Mouse (Mus musculus) heart, postnatal 4 days (tissue): ENCODE results near the gene Lcn10. TPM values are rescaled to one million over a fixed set of nuclear protein-coding genes. Genes with fewer than 3 reads are reported as not detected.
A peak's percentile ranks its signal among the peaks of the same experiment; 100 is the strongest.
"Not testable (repeated sequence)": the region's sequence is repeated elsewhere in the genome, so short reads cannot be mapped to it uniquely, and the experiment has no call there.

ENCODE experiments used
- DNase-seq: peaks from one replicate; pipeline ENCODE4 v3.0.0; 2021
- total RNA-seq, 2 experiments: library from RNA; stranded (reverse); gene quantifications; 2 replicates each; pipeline ENCODE4 v1.2.3; 2021

Gene Lcn10
- total RNA-seq, 2 experiments from 2014 or later = not detected

- peak; percentile 82 for DNase-seq
Measured at GRCm38 (mm10) chr2:25706643-25707481, 24.3 kb downstream of the Lcn10 start, which contains the start of gene Bmyc. TSS of gene Bmyc (plus strand) at chr2:25706739.

- peak; percentile 29 for DNase-seq
Measured at GRCm38 (mm10) chr2:25708121-25708520, 25.6 kb downstream of the Lcn10 start.

- DNase-seq = not testable (repeated sequence)
Measured at GRCm38 (mm10) chr2:25709056-25709455, 26.5 kb downstream of the Lcn10 start.

- not testable (repeated sequence) for DNase-seq
Measured at GRCm38 (mm10) chr2:25709791-25710190, 27.3 kb downstream of the Lcn10 start.

- DNase-seq = not testable (repeated sequence)
Measured at GRCm38 (mm10) chr2:25711641-25712040, 29.1 kb downstream of the Lcn10 start.

GRCm38 (mm10) chr2:25717222-25717621, 34.7 kb downstream of the Lcn10 start:
- no peak for DNase-seq

GRCm38 (mm10) chr2:25733199-25733930, 50.8 kb downstream of the Lcn10 start:
- no peak for DNase-seq

Other genes with a start within 250 kb of the Lcn10 start
- gene Clic3, start 225.9 kb upstream of the Lcn10 start, total RNA-seq = 1 to 10 TPM; 2.8 to 4.1 TPM
- 10 to 100 TPM; 30.5 to 32.8 TPM for gene Paxx, start 221.6 kb upstream of the Lcn10 start, total RNA-seq
- gene Ptgds, start 212.7 kb upstream of the Lcn10 start, total RNA-seq = 100 to 1,000 TPM; 117 to 137 TPM
- not detected for gene Lcn12, start 188.8 kb upstream of the Lcn10 start, total RNA-seq
- 10 to 100 TPM; 93.6 to 98.6 TPM for gene Fbxw5, start 182.0 kb upstream of the Lcn10 start, total RNA-seq
- under 1 TPM in 1 of 2 experiments, not detected in 1; 0.45 TPM for gene C8g, start 181.0 kb upstream of the Lcn10 start, total RNA-seq
- 10 to 100 TPM; 13.2 to 15.8 TPM for gene Traf2, start 135.8 kb upstream of the Lcn10 start, total RNA-seq
- 100 to 1,000 TPM; 151 to 152 TPM for gene Edf1, start 124.9 kb upstream of the Lcn10 start, total RNA-seq
- gene Mamdc4, start 107.9 kb upstream of the Lcn10 start, total RNA-seq = 1 to 10 TPM; 1.4 to 2.3 TPM
- gene Phpt1, start 107.5 kb upstream of the Lcn10 start, total RNA-seq = 100 to 1,000 TPM; 100 to 101 TPM
- under 1 TPM; 0.14 to 0.41 TPM for gene Ajm1, start 101.0 kb upstream of the Lcn10 start, total RNA-seq
- gene Rabl6, start 74.2 kb upstream of the Lcn10 start, total RNA-seq = 10 to 100 TPM; 51.4 to 61.5 TPM
- gene Ccdc183, start 65.0 kb upstream of the Lcn10 start, total RNA-seq = not detected
- gene Tmem141, start 60.7 kb upstream of the Lcn10 start, total RNA-seq = 10 to 100 TPM; 22.2 to 24.0 TPM
- 1 to 10 TPM; 1.3 to 1.4 TPM for gene Fcna, start 54.7 kb upstream of the Lcn10 start, total RNA-seq
- under 1 TPM; 0.72 to 0.74 TPM for gene Lcn8, start 29.6 kb upstream of the Lcn10 start, total RNA-seq
- not detected for gene Lcn5, start 24.8 kb upstream of the Lcn10 start, total RNA-seq
- gene Lcn6, start 5.9 kb upstream of the Lcn10 start, total RNA-seq = not detected
- not detected for gene Obp2a, start 17.3 kb downstream of the Lcn10 start, total RNA-seq
- 10 to 100 TPM; 13.7 to 17.1 TPM for gene Bmyc, start 24.0 kb downstream of the Lcn10 start, total RNA-seq
- gene Obp2b, start 54.3 kb downstream of the Lcn10 start, total RNA-seq = not detected
- not detected for gene Lcn3, start 82.8 kb downstream of the Lcn10 start, total RNA-seq
- not detected for gene Lcn11, start 94.3 kb downstream of the Lcn10 start, total RNA-seq
- not detected for gene Gm13539, start 99.5 kb downstream of the Lcn10 start, total RNA-seq
- gene Glt6d1, start 133.1 kb downstream of the Lcn10 start, total RNA-seq = not detected
- gene Lcn9, start 140.4 kb downstream of the Lcn10 start, total RNA-seq = not detected
- not detected for gene Sohlh1, start 164.5 kb downstream of the Lcn10 start, total RNA-seq
- under 1 TPM; 0.32 to 0.52 TPM for gene Kcnt1, start 181.0 kb downstream of the Lcn10 start, total RNA-seq